Comparison of ENCODE assay signal across 26 mouse cellular contexts in the genomic region with DNA sequence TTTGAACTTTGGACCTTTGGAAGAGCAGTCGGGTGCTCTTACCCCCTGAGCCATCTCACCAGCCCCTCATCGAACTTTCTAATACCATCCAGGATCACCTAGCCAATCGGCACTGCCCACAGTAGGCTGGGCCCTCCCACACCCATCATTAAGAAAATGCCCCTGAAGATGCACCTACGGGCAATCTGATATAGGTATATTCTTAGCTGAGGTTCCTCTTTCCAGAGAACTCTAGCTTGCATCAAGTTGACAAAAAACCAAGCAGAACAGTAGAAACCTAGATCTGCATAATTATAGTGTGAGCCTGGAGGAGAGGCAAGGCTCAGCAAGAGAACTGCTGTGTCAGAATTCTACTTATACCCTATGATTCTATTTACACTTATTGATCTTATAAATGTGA.
"Had no signal": no experiment of that assay in that cellular context is flagged by ENCODE, and none has a peak within 500 bp of the region (broad histone marks: within the 10 kb centered on the region; RNA-seq: fewer than 3 reads in every experiment).

No protein-coding gene starts in this region.

- H3K9ac ChIP-seq: limb, embryonic 12.5 days; limb, embryonic 13.5 days; limb, embryonic 15.5 days; liver, embryonic 12.5 days; liver, embryonic 13.5 days; liver, embryonic 14.5 days; liver, embryonic 15.5 days; liver, postnatal 0 days; lung, embryonic 14.5 days; lung, embryonic 15.5 days; midbrain, embryonic 12.5 days; midbrain, embryonic 13.5 days; midbrain, embryonic 15.5 days had no signal

- H3K27me3 ChIP-seq: limb, embryonic 12.5 days; limb, embryonic 13.5 days; limb, embryonic 15.5 days; liver, embryonic 12.5 days; liver, embryonic 13.5 days; liver, embryonic 15.5 days; lung, embryonic 15.5 days; megakaryocyte, embryonic 14.5 days; midbrain, embryonic 12.5 days; midbrain, embryonic 13.5 days; midbrain, embryonic 15.5 days had no signal

- H3K4me1 ChIP-seq: limb, embryonic 10.5 days; limb, embryonic 12.5 days; limb, embryonic 13.5 days; limb, embryonic 15.5 days; liver, embryonic 12.5 days; liver, embryonic 13.5 days; liver, embryonic 15.5 days; lung, embryonic 15.5 days; midbrain, embryonic 10.5 days; midbrain, embryonic 12.5 days; midbrain, embryonic 13.5 days; midbrain, embryonic 15.5 days had no signal

- H3K4me3 ChIP-seq: limb, embryonic 10.5 days; limb, embryonic 12.5 days; limb, embryonic 13.5 days; limb, embryonic 15.5 days; liver, embryonic 12.5 days; liver, embryonic 13.5 days; liver, embryonic 15.5 days; lung, embryonic 15.5 days; megakaryocyte, embryonic 14.5 days; midbrain, embryonic 10.5 days; midbrain, embryonic 12.5 days; midbrain, embryonic 13.5 days; midbrain, embryonic 15.5 days; myocyte had no signal

- H3K36me3 ChIP-seq: limb, embryonic 10.5 days; limb, embryonic 12.5 days; limb, embryonic 13.5 days; limb, embryonic 15.5 days; liver, embryonic 12.5 days; liver, embryonic 13.5 days; liver, embryonic 15.5 days; lung, embryonic 15.5 days; midbrain, embryonic 10.5 days; midbrain, embryonic 12.5 days; midbrain, embryonic 13.5 days; midbrain, embryonic 15.5 days had no signal

- H3K9me3 ChIP-seq: limb, embryonic 10.5 days; limb, embryonic 12.5 days; limb, embryonic 13.5 days; limb, embryonic 15.5 days; liver, embryonic 12.5 days; liver, embryonic 13.5 days; liver, embryonic 15.5 days; lung, embryonic 15.5 days; midbrain, embryonic 10.5 days; midbrain, embryonic 12.5 days; midbrain, embryonic 13.5 days; midbrain, embryonic 15.5 days had no signal

- DNase-seq: left cerebral cortex, postnatal 4 days; liver; liver, embryonic 13.5 days; liver, postnatal 0 days; lung, adult 18-20 months; lung, adult 2 months; lung, embryonic 14.5 days; lung, postnatal 10 days; lung, postnatal 14 days; lung, postnatal 4 days; midbrain, embryonic 14.5 days had no signal

- H3K27ac ChIP-seq: limb, embryonic 10.5 days; limb, embryonic 12.5 days; limb, embryonic 13.5 days; limb, embryonic 15.5 days; liver, embryonic 12.5 days; liver, embryonic 13.5 days; liver, embryonic 14.5 days; liver, embryonic 15.5 days; lung, embryonic 15.5 days; macrophage; midbrain, embryonic 10.5 days; midbrain, embryonic 12.5 days; midbrain, embryonic 13.5 days; midbrain, embryonic 15.5 days had no signal
